10 mouse cellular contexts compared by ENCODE assay signal in genomic region chr16:41903654-41904053, GRCm38 (mm10).
DNase-seq lines count a peak whose midpoint lies in the region; ATAC-seq and TF ChIP-seq lines count a peak whose summit lies in the region.
"Had no signal": no experiment of that assay in that cellular context is flagged by ENCODE, and none has a peak within 500 bp of the region (broad histone marks: within the 10 kb centered on the region; RNA-seq: fewer than 3 reads in every experiment).

No protein-coding gene starts in this region.

- no peak overlapping the region for H3K4me3 ChIP-seq in layer of hippocampus, adult 2 months
- H3K4me3 ChIP-seq in left cerebral cortex, adult 2 months = no peak overlapping the region
- H3K4me3 ChIP-seq: liver, embryonic 13.5 days had no signal

- H3K27ac ChIP-seq in layer of hippocampus, adult 2 months = peak overlapping the region; percentile 1; the same call in 1 of the 2 replicates
- H3K27ac ChIP-seq in left cerebral cortex, adult 2 months = peak overlapping the region; percentile 40; the same call in 1 of the 2 replicates
- H3K27ac ChIP-seq: liver, embryonic 13.5 days had no signal

- DNase-seq in layer of hippocampus, adult 2 months (ENCODE audit: low spot score in 2 of 2) = peak in 1 of 2 experiments; percentile 17
- no peak for DNase-seq in layer of hippocampus, adult 9-10 months (ENCODE audit: low spot score)
- DNase-seq in brain, embryonic 18.5 days (ENCODE audit: low read depth, low spot score) = peak; percentile 43
- peak; percentile 84 to 87 for DNase-seq in cerebellum, postnatal 10 days
- no peak for DNase-seq in left cerebral cortex, adult 2 months (ENCODE audit: extremely low spot score in 1 of 2, low spot score in 2 of 2)
- DNase-seq in heart, postnatal 25 days (ENCODE audit: low spot score) = no peak
- DNase-seq in gastrocnemius, postnatal 14 days = no peak
- DNase-seq: kidney, adult 18-20 months; liver, embryonic 13.5 days had no signal

- intact Hi-C loops in left cerebral cortex, adult 2 months (cut with DNase I) = loop anchor here (10.0 kb wide), 1 partner anchor 159 kb away; no protein-coding TSS in a partner anchor
- intact Hi-C loops in heart, postnatal 25 days (cut with DNase I) = no loop called here
- intact Hi-C loops in gastrocnemius, postnatal 14 days (cut with DNase I; ENCODE audit: low total_unique reads) = no loop called here

- ATAC-seq in monocyte, adult 5-6 weeks (replicated peaks; ENCODE audit: insufficient number of reproducible peaks, low FRiP score, low TSS enrichment, poor library complexity, severe bottlenecking) = no peak

- TF ChIP-seq CTCF in layer of hippocampus, adult 2 months (conservative IDR thresholded peaks at IDR 0.05) = no peak
- no peak for TF ChIP-seq CTCF in left cerebral cortex, adult 2 months (IDR thresholded peaks at IDR 0.05)

Comparison
In these comparisons a context has a peak if more than half of its experiments do, and no peak if none do; other contexts are left out.
1. DNase-seq: peak in brain, embryonic 18.5 days (single experiment) and cerebellum, postnatal 10 days (2 of 2); none in layer of hippocampus, adult 9-10 months (single experiment), left cerebral cortex, adult 2 months (0 of 2), heart, postnatal 25 days (single experiment) and gastrocnemius, postnatal 14 days (single experiment).